Mouse (Mus musculus): ENCODE measurements around the gene Ano10. TPM values are rescaled to one million over a fixed set of nuclear protein-coding genes. Genes with fewer than 3 reads are reported as not detected.

The Ano10 gene
- polyA plus RNA-seq, 1 experiment from 2014 or later: 23.5 TPM

DNA sequence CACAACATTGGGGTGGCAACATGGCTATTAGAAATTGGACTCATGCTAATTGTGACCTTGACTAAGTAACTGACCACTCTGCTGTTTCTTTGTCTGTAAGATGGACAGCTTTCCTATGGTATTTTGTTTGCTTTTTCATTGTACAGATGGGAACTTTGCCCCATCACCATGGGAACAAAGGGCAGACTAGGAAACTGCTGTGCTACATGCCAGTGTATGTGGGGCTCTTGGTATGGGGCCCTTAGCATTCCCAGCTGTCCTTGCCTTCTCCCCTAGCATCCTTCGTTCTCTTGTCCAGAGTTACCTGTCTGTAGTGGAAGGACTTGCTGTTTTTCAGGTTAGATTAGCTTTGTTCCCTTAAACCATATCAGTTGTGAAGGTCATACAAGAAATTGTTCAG is 156.3 kb downstream of the Ano10 start:
- H3K36me3 ChIP-seq: peaks cover 20% of the 10 kb centered on the region
- H3K4me1 ChIP-seq (replicated peaks): peaks cover 39% of the 10 kb centered on the region
- WGBS: 90% methylated on average over 1 of the region's 1 CpGs
- H3K4me2 ChIP-seq: no peak overlapping the region
- no peaks in the 10 kb centered on the region for H3K27me3 ChIP-seq
- no peak for ATAC-seq (replicated peaks; ENCODE audit: insufficient number of reproducible peaks, insufficient read depth, low FRiP score, low read depth)
- H3K9me3 ChIP-seq (replicated peaks): no peaks in the 10 kb centered on the region
- no peak overlapping the region for H3K9ac ChIP-seq
- H3K27ac ChIP-seq: no peak overlapping the region
- no peak overlapping the region for H3K4me3 ChIP-seq

DNA sequence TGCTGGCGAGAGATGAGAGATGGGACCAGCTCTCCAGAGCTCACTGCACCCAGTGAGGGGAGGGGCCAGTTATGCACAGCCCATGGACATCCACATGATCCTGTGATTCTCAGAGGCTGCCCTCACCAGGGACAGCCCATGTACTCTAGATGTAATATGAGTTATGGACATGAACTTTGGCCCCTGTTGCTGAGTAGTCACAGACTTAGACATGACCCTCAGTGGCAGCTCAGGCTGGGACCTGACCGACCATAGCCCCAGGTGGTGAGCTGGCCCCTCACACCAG is 158.4 kb downstream of the Ano10 start:
- H3K27me3 ChIP-seq: no peaks in the 10 kb centered on the region
- H3K9me3 ChIP-seq (replicated peaks): no peaks in the 10 kb centered on the region
- no peak overlapping the region for H3K4me2 ChIP-seq
- no peak overlapping the region for H3K4me3 ChIP-seq
- peaks cover 31% of the 10 kb centered on the region for H3K4me1 ChIP-seq (replicated peaks)
- no peak overlapping the region for H3K9ac ChIP-seq
- H3K27ac ChIP-seq: 0 out of 2 replicates have a peak overlapping the region, but pooled peaks have one; percentile 2
- 64% methylated on average over 2 of the region's 2 CpGs for WGBS
- peaks cover 25% of the 10 kb centered on the region for H3K36me3 ChIP-seq
- ATAC-seq (replicated peaks; ENCODE audit: insufficient number of reproducible peaks, insufficient read depth, low FRiP score, low read depth): 0 out of 2 replicates have a peak, but pooled peaks have one; percentile 37

DNA sequence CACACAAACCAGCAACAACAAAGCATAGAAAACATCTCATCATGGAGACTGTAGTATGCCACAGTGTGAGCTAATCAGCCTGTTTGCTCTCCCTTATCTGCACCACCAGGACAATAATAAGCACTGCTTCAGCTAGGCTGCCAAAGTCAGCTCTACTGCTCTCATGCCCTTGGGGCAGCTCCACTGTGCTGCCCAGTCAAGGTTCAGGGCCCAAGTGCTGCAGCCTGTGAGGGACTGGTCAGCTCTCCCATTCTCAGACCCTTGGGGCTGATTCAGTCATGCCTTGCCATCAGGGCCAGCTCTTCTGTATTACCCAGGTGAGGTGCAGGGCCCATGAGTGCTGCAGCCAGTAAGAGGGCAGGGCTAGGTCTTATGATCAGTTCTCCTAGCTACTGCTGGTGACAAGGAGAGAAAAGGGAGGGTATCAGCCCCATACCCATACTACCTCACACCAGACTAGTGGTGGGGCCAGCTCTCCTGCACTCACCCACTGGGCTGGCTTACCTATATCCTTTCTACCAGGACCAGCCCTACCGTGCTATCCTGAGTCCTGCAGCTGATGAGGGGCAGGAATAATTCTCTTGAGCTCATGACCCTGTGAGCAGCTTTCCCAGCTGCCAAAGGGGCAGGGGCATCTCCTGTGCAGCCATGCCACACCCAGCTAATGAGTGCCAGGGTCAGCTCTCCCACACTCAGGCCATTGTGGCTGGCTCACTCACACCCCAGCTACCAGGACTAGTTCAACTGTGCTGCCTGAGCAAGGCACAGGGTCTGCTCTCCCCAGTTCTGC is 158.9 kb downstream of the Ano10 start:
- H3K4me2 ChIP-seq: no peak overlapping the region
- H3K4me1 ChIP-seq (replicated peaks): peaks cover 35% of the 10 kb centered on the region
- no peak overlapping the region for H3K9ac ChIP-seq
- ATAC-seq (replicated peaks; ENCODE audit: insufficient number of reproducible peaks, insufficient read depth, low FRiP score, low read depth): peak; percentile 59
- 61% methylated on average over 1 of the region's 1 CpGs for WGBS
- peak overlapping the region; percentile 2; the same call in 1 of the 2 replicates for H3K27ac ChIP-seq
- H3K27me3 ChIP-seq: no peaks in the 10 kb centered on the region
- H3K36me3 ChIP-seq: peaks cover 25% of the 10 kb centered on the region
- no peak overlapping the region for H3K4me3 ChIP-seq
- no peaks in the 10 kb centered on the region for H3K9me3 ChIP-seq (replicated peaks)

DNA sequence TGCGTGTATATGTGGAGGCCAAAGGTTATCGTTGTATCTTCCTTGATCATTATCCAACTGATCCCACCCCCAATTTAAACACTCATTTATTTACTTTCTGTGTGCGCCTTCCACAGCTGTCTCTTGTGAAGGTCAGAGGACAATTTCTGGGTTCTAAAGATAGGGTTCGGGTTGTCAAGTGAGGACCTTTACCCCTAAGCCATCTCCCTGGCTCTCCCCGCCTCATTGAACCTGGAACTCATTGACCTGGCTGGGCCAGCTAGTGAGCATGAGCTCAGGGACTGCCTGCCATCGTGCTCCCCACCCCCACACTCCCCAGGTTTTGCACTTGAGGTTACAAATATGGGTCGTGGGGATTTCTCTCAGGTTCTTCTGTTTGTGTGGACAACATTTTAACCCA is 162.1 kb downstream of the Ano10 start:
- WGBS: 76% methylated on average over 7 of the region's 7 CpGs
- peaks cover 39% of the 10 kb centered on the region for H3K4me1 ChIP-seq (replicated peaks)

DNA sequence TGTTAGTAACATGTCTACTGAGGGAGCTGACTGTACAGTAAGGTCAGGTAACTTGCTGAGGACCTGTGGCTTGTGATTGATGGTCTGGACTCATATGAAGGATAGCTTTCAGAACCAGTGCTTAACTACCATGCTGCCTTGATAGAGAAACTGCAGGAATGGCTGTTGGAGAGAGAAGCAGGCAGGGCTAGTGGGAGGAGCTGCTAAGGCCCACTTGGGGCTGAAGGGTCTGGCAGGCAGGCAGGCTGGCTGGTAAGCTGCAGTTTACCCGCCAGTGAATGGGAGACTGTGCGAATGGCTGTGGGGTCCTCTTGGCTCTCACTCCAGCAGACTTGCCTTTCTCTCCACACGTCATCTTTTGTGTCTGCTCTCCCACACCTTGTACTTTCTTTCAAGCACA is 163.6 kb downstream of the Ano10 start:
- no peak overlapping the region for H3K27ac ChIP-seq
- no peak overlapping the region for H3K4me3 ChIP-seq
- H3K9me3 ChIP-seq (replicated peaks): no peaks in the 10 kb centered on the region

More for the DNA sequence above, 162.1 kb downstream of the Ano10 start:
- no peak for ATAC-seq (replicated peaks; ENCODE audit: insufficient number of reproducible peaks, insufficient read depth, low FRiP score, low read depth)
- H3K27me3 ChIP-seq: no peaks in the 10 kb centered on the region
- no peak overlapping the region for H3K4me2 ChIP-seq
- no peak overlapping the region for H3K4me3 ChIP-seq
- no peak overlapping the region for H3K9ac ChIP-seq
- H3K36me3 ChIP-seq: peaks cover 12% of the 10 kb centered on the region
- no peaks in the 10 kb centered on the region for H3K9me3 ChIP-seq (replicated peaks)
- H3K27ac ChIP-seq: no peak overlapping the region

DNA sequence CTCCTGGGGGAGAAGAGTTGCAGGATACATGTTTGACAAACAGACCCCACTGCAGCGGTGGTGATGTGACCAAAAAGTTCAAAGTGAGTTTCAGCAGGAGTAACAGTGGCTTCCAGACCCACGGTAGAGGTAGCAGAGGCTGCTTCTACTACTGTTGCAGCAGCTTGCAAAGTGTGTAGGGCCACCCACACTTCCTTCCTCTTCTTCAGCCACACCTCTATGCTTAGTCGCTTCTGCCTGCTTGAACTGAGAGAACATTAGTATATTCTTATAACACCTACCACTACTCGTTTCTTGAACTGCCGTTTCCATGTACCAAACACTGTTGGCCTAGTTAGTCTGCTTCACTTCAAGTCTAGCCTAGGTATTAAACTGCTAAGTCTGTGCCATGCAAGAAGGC is 165.5 kb downstream of the Ano10 start:
- Histone ChIP-seq H3K9me3 (replicated peaks) (no peaks in the 10 kb centered on the region), H3K36me3 (peaks cover 10% of the 10 kb centered on the region), H3K4me1 (replicated peaks) (peaks cover 29% of the 10 kb centered on the region), H3K4me3 (no peak overlapping the region), H3K27me3 (no peaks in the 10 kb centered on the region), H3K9ac (no peak overlapping the region), H3K4me2 (no peak overlapping the region), H3K27ac (no peak overlapping the region)
- 55% methylated on average over 5 of the region's 5 CpGs for WGBS
- no peak for ATAC-seq (replicated peaks; ENCODE audit: insufficient number of reproducible peaks, insufficient read depth, low FRiP score, low read depth)

More for the DNA sequence above, 163.6 kb downstream of the Ano10 start:
- H3K9ac ChIP-seq: no peak overlapping the region
- peaks cover 10% of the 10 kb centered on the region for H3K36me3 ChIP-seq
- H3K4me2 ChIP-seq: no peak overlapping the region
- ATAC-seq (replicated peaks; ENCODE audit: insufficient number of reproducible peaks, insufficient read depth, low FRiP score, low read depth): no peak
- 39% methylated on average over 3 of the region's 3 CpGs for WGBS
- H3K27me3 ChIP-seq: no peaks in the 10 kb centered on the region
- peaks cover 38% of the 10 kb centered on the region for H3K4me1 ChIP-seq (replicated peaks)

DNA sequence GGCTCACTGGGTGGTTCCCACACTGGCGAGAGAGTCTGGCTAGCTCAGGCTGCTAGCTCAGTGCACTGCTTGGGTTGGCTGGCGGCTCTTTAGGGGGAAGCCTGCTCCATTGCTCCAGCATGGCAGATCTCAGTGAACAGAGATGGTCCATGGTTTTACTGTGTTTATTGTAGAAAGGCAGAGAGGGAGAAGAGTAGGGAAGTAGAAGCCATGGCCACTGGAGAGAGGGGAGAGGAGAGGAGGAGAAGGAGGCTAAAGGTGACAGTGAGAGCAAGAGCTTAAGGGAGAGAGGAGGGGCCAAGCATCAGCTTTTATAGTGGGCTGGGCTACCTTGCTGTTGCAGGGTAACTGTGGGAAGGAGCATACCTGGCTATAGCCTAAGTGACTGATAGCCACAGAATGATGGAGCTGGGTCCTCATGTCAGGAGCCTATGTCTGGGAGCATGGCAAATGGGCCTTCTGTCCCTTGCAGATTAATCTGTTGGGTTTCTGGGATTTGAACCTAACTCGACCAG is 166.9 kb downstream of the Ano10 start:
- H3K27me3 ChIP-seq: no peaks in the 10 kb centered on the region
- no peak for ATAC-seq (replicated peaks; ENCODE audit: insufficient number of reproducible peaks, insufficient read depth, low FRiP score, low read depth)
- 64% methylated on average over 3 of the region's 3 CpGs for WGBS
- H3K27ac ChIP-seq: no peak overlapping the region
- 0 out of 2 replicates have a peak, but pooled peaks cover 3% of the 10 kb centered on the region for H3K36me3 ChIP-seq
- peaks cover 32% of the 10 kb centered on the region for H3K4me1 ChIP-seq (replicated peaks)
- H3K9me3 ChIP-seq (replicated peaks): no peaks in the 10 kb centered on the region
- no peak overlapping the region for H3K4me3 ChIP-seq
- H3K9ac ChIP-seq: no peak overlapping the region
- H3K4me2 ChIP-seq: no peak overlapping the region

DNA sequence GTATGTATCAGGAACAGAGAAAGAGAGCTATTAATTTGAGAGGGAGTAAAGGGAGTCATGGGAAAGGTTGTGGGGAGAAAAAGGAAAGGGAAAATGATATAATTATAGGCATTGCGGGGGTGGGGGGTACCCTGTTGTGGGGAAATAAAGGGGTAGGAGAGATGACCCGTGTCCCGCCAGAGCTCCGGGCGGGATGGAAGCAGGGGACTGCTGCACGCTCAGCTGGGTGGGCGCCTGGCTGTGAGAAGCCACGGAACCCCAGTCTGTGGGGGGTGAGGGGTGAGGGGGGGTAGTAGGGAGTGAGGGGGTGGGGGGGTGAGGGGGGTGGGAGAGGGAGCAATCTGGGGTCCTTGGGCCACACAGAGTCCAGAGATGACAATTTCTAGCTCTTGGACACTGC is 167.4 kb downstream of the Ano10 start:
- 97% methylated on average over 7 of the region's 8 CpGs for WGBS

More for the DNA sequence above, 167.4 kb downstream of the Ano10 start:
- H3K9ac ChIP-seq: no peak overlapping the region
- no peak overlapping the region for H3K4me2 ChIP-seq
- no peak for ATAC-seq (replicated peaks; ENCODE audit: insufficient number of reproducible peaks, insufficient read depth, low FRiP score, low read depth)
- no peak overlapping the region for H3K4me3 ChIP-seq
- no peaks in the 10 kb centered on the region for H3K36me3 ChIP-seq
- H3K9me3 ChIP-seq (replicated peaks): no peaks in the 10 kb centered on the region
- H3K4me1 ChIP-seq (replicated peaks): peaks cover 35% of the 10 kb centered on the region
- no peaks in the 10 kb centered on the region for H3K27me3 ChIP-seq
- no peak overlapping the region for H3K27ac ChIP-seq

Small RNA genes lying within 50 kb of the gene (microRNA-seq; reads per million reads assigned to microRNA genes)
- not detected for gene Mir8106

Other genes starting within 250 kb of the Ano10 start
- 47.3 and 49.9 TPM in 2 replicates for gene Snrk, start 177.2 kb downstream of the Ano10 start, polyA plus RNA-seq (2015; fragmentation: Nextera tagmentation; extraction: Ambion mirVana)
- gene Abhd5, start 57.2 kb upstream of the Ano10 start, polyA plus RNA-seq (2015; fragmentation: Nextera tagmentation; extraction: Ambion mirVana): 19.1 and 20.4 TPM in 2 replicates